Mouse (Mus musculus) forebrain, embryonic 11.5 days (tissue): Measurements from ENCODE around the gene Ifna1. TPM values are rescaled to one million over a fixed set of nuclear protein-coding genes. Genes with fewer than 3 reads are reported as not detected.
"Not testable (repeated sequence)": the region's sequence is repeated elsewhere in the genome, so short reads cannot be mapped to it uniquely, and the experiment has no call there.

Source experiments
- ATAC-seq: fragments of 200-750 bp; cut with Nextera tagmentation; replicated peaks from 2 replicates; pipeline ENCODE4 v1.8.0; 2017; ENCODE audit warnings: moderate TSS enrichment; ENCODE audit not compliant: low FRiP score
- DNase-seq: peaks from one replicate; pipeline ENCODE4 v3.0.0-alpha.2; 2017; ENCODE audit warnings: low spot score
- H3K27ac ChIP-seq: fragments of 300-500 bp; sonication (generic); 2 replicates; pipeline ENCODE4 v1.5.1; 2014; ENCODE audit warnings: low read depth, low read length
- H3K27me3 ChIP-seq: fragments of 300-500 bp; sonication (generic); 2 replicates; pipeline ENCODE4 v1.6.1; 2014; ENCODE audit warnings: mild to moderate bottlenecking, low read length, mixed read lengths; ENCODE audit not compliant: control insufficient read depth, insufficient read depth
- H3K36me3 ChIP-seq: fragments of 300-500 bp; sonication (generic); 2 replicates; pipeline ENCODE4 v1.6.1; 2014; ENCODE audit warnings: mild to moderate bottlenecking, low read length, moderate library complexity, mixed read lengths; ENCODE audit not compliant: control insufficient read depth, insufficient read depth
- H3K4me1 ChIP-seq: fragments of 300-500 bp; sonication (generic); replicated peaks from 2 replicates; pipeline ENCODE4 v1.6.1; 2014; ENCODE audit warnings: low read length, mixed read lengths; ENCODE audit not compliant: control insufficient read depth, insufficient read depth
- H3K4me2 ChIP-seq: fragments of 300-500 bp; sonication (generic); 2 replicates; pipeline ENCODE4 v1.6.1; 2014; ENCODE audit warnings: low read depth, mild to moderate bottlenecking, low read length, moderate library complexity, mixed read lengths; ENCODE audit not compliant: severe bottlenecking
- H3K4me3 ChIP-seq: fragments of 300-500 bp; sonication (generic); 2 replicates; pipeline ENCODE4 v1.5.1; 2014; ENCODE audit warnings: low read depth, low read length
- H3K9ac ChIP-seq: fragments of 300-500 bp; sonication (generic); 2 replicates; pipeline ENCODE4 v1.6.1; 2014; ENCODE audit warnings: low read length
- H3K9me3 ChIP-seq: fragments of 300-500 bp; sonication (generic); 2 replicates; pipeline ENCODE4 v1.6.1; 2016; ENCODE audit warnings: low read length, mixed read lengths; ENCODE audit not compliant: control insufficient read depth
- WGBS: fragments of 180-500 bp; shearing (Covaris S2); extraction: QIAGEN DNeasy Blood & Tissue Kit; methylation state at CpG from one replicate; pipeline ENCODE4 v1.1.7; 2014; 5-methylcytosine and 5-hydroxymethylcytosine counted together
- polyA plus RNA-seq: library from polyadenylated mRNA; unstranded; fragments of >200 nt; fragmentation: Nextera tagmentation; extraction: Ambion mirVana; gene quantifications from 2 replicates; pipeline ENCODE4 v1.2.1, GENCODE M21; 2014

Ifna1 gene
- not detected in 2 replicates for polyA plus RNA-seq

DNA sequence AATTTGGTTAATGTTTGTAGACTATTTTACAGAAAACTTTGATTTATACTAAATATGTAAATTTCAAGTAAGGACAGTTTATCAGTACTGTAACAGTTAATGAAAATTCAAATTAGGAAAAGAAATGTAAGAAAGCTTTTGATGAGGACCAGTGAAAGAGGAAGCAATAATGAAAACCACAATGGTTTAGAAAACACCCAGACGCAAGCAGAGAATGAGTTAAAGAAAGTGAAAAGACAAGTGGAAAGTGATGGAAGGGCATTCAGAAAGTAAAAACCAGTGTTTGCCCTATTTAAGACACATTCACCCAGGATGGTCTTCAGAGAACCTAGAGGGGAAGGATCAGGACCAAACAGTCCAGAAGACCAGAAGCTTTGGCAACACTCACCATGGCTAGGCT lies at the start of gene Ifna1:
Gene Ifna1, plus strand, starts transcription at position 390 of the 400 bp plus-strand sequence.
- Histone ChIP-seq H3K27me3 (no peaks in the 10 kb centered on the region), H3K27ac (no peak within 1 kb of the TSS), H3K4me3 (no peak within 1 kb of the TSS), H3K9ac (no peak within 1 kb of the TSS), H3K4me1 (peaks cover 5% of the 10 kb centered on the region; the same call in 1 of the 2 replicates), H3K36me3 (no peaks in the 10 kb centered on the region), H3K4me2 (no peak within 1 kb of the TSS), H3K9me3 (no peaks in the 10 kb centered on the region)
- ATAC-seq (no peak), DNase-seq (no peak)
- WGBS: 63% methylated on average over 1 of the region's 1 CpGs

- not testable (repeated sequence) for H3K27me3 ChIP-seq, H3K27ac ChIP-seq, H3K4me1 ChIP-seq, H3K9me3 ChIP-seq, DNase-seq, H3K4me2 ChIP-seq, ATAC-seq, H3K4me3 ChIP-seq, H3K9ac ChIP-seq, H3K36me3 ChIP-seq
- WGBS: no CpG with 5 or more reads among the region's 29 CpGs
Measured at GRCm38 (mm10) chr4:88802954-88803353, 46.9 kb upstream of the Ifna1 start, which contains the start of gene Gm13287. Gene Gm13287, plus strand, starts transcription at chr4:88803254.

DNA sequence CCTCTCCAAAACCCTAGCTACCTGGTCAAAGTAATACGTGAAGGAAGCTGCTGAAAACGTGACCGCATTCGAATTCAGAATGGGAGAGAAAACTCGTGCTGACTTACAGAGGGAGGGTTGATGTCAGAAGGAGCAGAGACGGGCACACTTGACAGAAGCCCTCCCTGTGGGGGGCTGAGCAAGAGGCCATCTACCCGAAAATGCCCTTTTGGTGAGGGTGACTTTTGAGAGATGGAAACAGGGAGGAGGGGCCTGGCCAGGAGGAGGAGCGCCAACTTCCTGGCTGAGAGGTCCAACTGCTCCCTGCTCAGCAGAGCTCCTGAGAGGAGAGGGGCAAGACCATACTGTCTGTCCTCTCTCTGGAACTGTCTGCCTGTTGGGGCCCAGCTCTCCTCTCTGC lies 44.7 kb upstream of the Ifna1 start, which contains the start of gene Gm13288:
Gene Gm13288, plus strand, starts transcription at position 301 of the 400 bp plus-strand sequence.
- not testable (repeated sequence) for H3K4me3 ChIP-seq, DNase-seq, H3K27me3 ChIP-seq, H3K36me3 ChIP-seq, H3K9me3 ChIP-seq, ATAC-seq, H3K27ac ChIP-seq, H3K4me1 ChIP-seq, H3K9ac ChIP-seq
- peak within 1 kb of the TSS; percentile 27; the same call in 1 of the 2 replicates for H3K4me2 ChIP-seq
- no CpG with 5 or more reads among the region's 8 CpGs for WGBS

GRCm38 (mm10) chr4:88805761-88806160 lies 44.1 kb upstream of the Ifna1 start:
- not testable (repeated sequence) for H3K27ac ChIP-seq, H3K4me1 ChIP-seq, H3K27me3 ChIP-seq, H3K4me3 ChIP-seq, DNase-seq, H3K36me3 ChIP-seq, H3K9me3 ChIP-seq, H3K9ac ChIP-seq, ATAC-seq
- H3K4me2 ChIP-seq: peak overlapping the region; percentile 27; the same call in 1 of the 2 replicates
- 0% methylated on average over 11 of the region's 34 CpGs for WGBS

DNA sequence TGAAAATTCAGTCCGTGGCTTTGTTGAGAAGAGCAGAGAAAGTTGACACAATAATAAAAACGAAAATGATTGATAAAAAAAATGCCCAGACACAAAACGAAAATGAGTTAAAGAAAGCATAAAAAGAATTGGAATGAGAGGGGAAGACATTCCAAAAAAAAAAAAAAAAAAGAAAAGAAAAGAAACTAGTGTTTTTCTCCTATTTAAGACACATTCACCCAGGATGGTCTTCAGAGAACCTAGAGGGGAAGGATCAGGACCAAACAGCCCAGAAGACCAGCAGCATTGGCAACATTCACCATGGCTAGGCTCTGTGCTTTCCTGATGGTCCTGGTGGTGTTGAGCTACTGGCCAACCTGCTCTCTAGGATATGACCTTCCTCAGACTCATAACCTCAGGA lies 34.0 kb upstream of the Ifna1 start, which contains the start of gene Ifna7:
Gene Ifna7, plus strand, starts transcription at position 301 of the 400 bp plus-strand sequence.
- Histone ChIP-seq H3K27ac (no peak within 1 kb of the TSS), H3K4me1 (no peaks in the 10 kb centered on the region), H3K4me3 (no peak within 1 kb of the TSS), H3K4me2 (no peak within 1 kb of the TSS), H3K36me3 (no peaks in the 10 kb centered on the region), H3K9me3 (no peaks in the 10 kb centered on the region), H3K27me3 (no peaks in the 10 kb centered on the region), H3K9ac (no peak within 1 kb of the TSS)
- ATAC-seq (no peak), DNase-seq (no peak)
- WGBS: 60% methylated on average over 3 of the region's 3 CpGs

- H3K27me3 ChIP-seq: no peaks in the 10 kb centered on the region
- WGBS: 90% methylated on average over 1 of the region's 1 CpGs
- no peaks in the 10 kb centered on the region for H3K36me3 ChIP-seq
- no peaks in the 10 kb centered on the region for H3K9me3 ChIP-seq
- H3K27ac ChIP-seq: no peak within 1 kb of the TSS
- no peak within 1 kb of the TSS for H3K4me2 ChIP-seq
- ATAC-seq (no peak), DNase-seq (no peak)
- H3K4me1 ChIP-seq: no peaks in the 10 kb centered on the region
- no peak within 1 kb of the TSS for H3K4me3 ChIP-seq
- no peak within 1 kb of the TSS for H3K9ac ChIP-seq
Measured at GRCm38 (mm10) chr4:88819659-88820058, 30.2 kb upstream of the Ifna1 start, which contains the start of gene Ifna11. Gene Ifna11, plus strand, starts transcription at chr4:88819959.

DNA sequence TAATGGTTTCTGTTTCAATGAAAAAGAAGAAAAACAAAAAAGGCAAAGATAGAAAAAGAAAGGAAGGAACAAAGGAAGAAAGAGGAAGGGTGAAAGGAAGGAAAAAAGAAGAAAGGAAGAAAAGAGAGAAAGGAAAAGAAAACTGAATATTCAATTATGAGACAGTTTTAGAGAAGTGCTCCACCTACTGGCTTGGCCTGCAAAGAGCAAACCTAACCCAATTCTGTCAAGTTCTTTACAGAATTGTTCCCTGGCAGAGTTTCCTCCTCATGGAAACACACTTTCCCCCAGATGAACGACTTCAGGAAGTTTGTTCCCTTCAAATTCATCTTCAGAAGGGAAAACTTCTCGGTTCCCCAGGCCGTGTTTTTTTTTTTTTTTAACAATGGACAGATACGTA lies 26.9 kb upstream of the Ifna1 start:
- ATAC-seq: no peak
- 22% methylated on average over 4 of the region's 4 CpGs for WGBS
- Histone ChIP-seq H3K9ac (no peak overlapping the region), H3K27ac (no peak overlapping the region), H3K36me3 (no peaks in the 10 kb centered on the region), H3K4me1 (no peaks in the 10 kb centered on the region), H3K27me3 (no peaks in the 10 kb centered on the region), H3K4me3 (no peak overlapping the region), H3K9me3 (no peaks in the 10 kb centered on the region), H3K4me2 (no peak overlapping the region)
- DNase-seq: no peak

DNA sequence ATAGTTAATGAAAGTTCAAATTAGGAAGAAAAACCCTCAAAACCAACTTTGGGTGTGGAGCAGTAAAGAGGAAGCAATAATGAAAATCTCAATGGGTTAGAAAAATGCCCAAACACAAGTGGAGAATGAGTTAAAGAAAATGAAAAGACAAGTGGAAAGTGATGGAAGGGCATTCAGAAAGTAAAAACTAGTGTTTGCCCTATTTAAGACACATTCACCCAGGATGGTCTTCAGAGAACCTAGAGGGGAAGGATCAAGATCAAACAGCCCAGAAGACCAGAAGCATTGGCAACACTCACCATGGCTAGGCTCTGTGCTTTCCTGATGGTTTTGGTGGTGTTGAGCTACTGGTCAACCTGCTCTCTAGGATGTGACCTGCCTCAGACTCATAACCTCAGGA lies 22.8 kb upstream of the Ifna1 start, which contains the start of gene Ifna6:
Gene Ifna6, plus strand, starts transcription at position 301 of the 400 bp plus-strand sequence.
- H3K4me3 ChIP-seq, H3K36me3 ChIP-seq, DNase-seq, H3K4me1 ChIP-seq, H3K4me2 ChIP-seq, H3K27ac ChIP-seq, H3K27me3 ChIP-seq, H3K9ac ChIP-seq, H3K9me3 ChIP-seq, ATAC-seq: not testable (repeated sequence)

DNA sequence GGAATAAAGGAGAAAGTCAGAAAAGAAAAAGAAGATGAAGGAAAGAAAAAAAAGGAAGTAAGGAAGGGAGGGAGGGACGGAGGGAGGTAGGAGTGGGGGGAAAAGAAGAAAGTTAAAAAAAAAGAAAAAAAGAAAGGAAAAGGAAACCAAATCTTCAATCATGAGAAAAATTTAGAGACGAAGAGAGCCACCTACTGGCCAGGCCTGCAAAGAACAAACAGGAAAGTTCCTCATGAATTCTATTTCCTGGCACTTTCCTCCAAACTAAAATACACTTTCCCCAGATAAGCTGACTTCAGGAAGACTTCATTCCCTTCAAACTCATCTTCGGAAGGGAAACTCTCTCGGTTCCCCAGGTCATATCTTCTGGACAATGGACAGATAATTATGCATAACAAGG lies 19.4 kb upstream of the Ifna1 start:
- ATAC-seq (no peak), DNase-seq (no peak)
- Histone ChIP-seq H3K9ac (no peak overlapping the region), H3K36me3 (no peaks in the 10 kb centered on the region), H3K4me2 (no peak overlapping the region), H3K27ac (no peak overlapping the region), H3K4me3 (no peak overlapping the region), H3K9me3 (no peaks in the 10 kb centered on the region), H3K27me3 (no peaks in the 10 kb centered on the region), H3K4me1 (no peaks in the 10 kb centered on the region)
- WGBS: 31% methylated on average over 4 of the region's 4 CpGs
